Mouse (Mus musculus): ENCODE measurements around the gene Lypd8.
"Not testable (repeated sequence)": the region's sequence is repeated elsewhere in the genome, so short reads cannot be mapped to it uniquely, and the experiment has no call there.

GRCm38 (mm10) chr11:58362562-58362961, 16.3 kb upstream of the Lypd8 start:
- not testable (repeated sequence) for TF ChIP-seq CTCF, EP300 (IDR thresholded peaks at IDR 0.05)

All from lung, postnatal 0 days (tissue).